Mouse (Mus musculus) left cerebral cortex, postnatal 36 days (tissue): ENCODE data around the gene Ydjc. TPM values are rescaled to one million over a fixed set of nuclear protein-coding genes. Genes with fewer than 3 reads are reported as not detected.

Source experiments
- DNase-seq, 2 experiments: peaks; one replicate each; pipeline ENCODE4 v3.0.0; 2021 to 2022; ENCODE audit warnings: low spot score in 2 of 2, mixed read lengths in 1 of 2
- intact Hi-C: fragments of 180-260 bp; cut with DNase I; formaldehyde crosslinking; loops from one replicate; pipeline ENCODE4 v1.15.1; 2025
- total RNA-seq, 2 experiments: library from RNA; stranded (reverse); gene quantifications; 2 replicates each; pipeline ENCODE4 v1.2.3; 2021

The Ydjc gene
- 10 to 100 TPM; 27.5 to 27.6 TPM for total RNA-seq

GRCm38 (mm10) chr16:17144339-17144738 is at the start of gene Ydjc:
Gene Ydjc (plus strand): TSS chr16:17144621.
- intact Hi-C loops = no loop called here
- no peak for DNase-seq

GRCm38 (mm10) chr16:17096938-17097337 is 47.5 kb upstream of the Ydjc start:
- intact Hi-C loops = no loop called here

GRCm38 (mm10) chr16:17102630-17103220 is 41.7 kb upstream of the Ydjc start:
- no peak for DNase-seq
- intact Hi-C loops = no loop called here

More at GRCm38 (mm10) chr16:17096938-17097337, 47.5 kb upstream of the Ydjc start:
- no peak for DNase-seq

- intact Hi-C loops = no loop called here
- DNase-seq = no peak
Measured at GRCm38 (mm10) chr16:17104600-17104999, 39.8 kb upstream of the Ydjc start.

GRCm38 (mm10) chr16:17110771-17111743 is 33.4 kb upstream of the Ydjc start, which contains the start of gene Ppil2:
Gene Ppil2 (minus strand): TSS chr16:17111257.
- intact Hi-C loops = no loop called here
- DNase-seq = peak; percentile 70 to 74

- no peak for DNase-seq
- intact Hi-C loops = no loop called here
Measured at GRCm38 (mm10) chr16:17117309-17117799, 27.1 kb upstream of the Ydjc start.

GRCm38 (mm10) chr16:17121569-17121968 is 22.9 kb upstream of the Ydjc start:
- intact Hi-C loops = no loop called here
- no peak for DNase-seq

GRCm38 (mm10) chr16:17124119-17124870 is 20.1 kb upstream of the Ydjc start:
- intact Hi-C loops = no loop called here
- DNase-seq = no peak

GRCm38 (mm10) chr16:17124871-17125520 is 19.4 kb upstream of the Ydjc start, which contains the start of gene 2610318N02Rik:
Gene 2610318N02Rik (minus strand): TSS chr16:17125167.
- intact Hi-C loops = no loop called here
- peak; percentile 42 to 55 for DNase-seq

- intact Hi-C loops = no loop called here
Measured at GRCm38 (mm10) chr16:17127292-17127691, 17.1 kb upstream of the Ydjc start.

GRCm38 (mm10) chr16:17131191-17132088 is 13.0 kb upstream of the Ydjc start:
- DNase-seq = peak in 1 of 2 experiments; percentile 27
- intact Hi-C loops = loop anchor here (5.0 kb wide), 2 partner anchors 71 to 146 kb away; partner anchors contain the start of genes Tmem191c and Ube2l3

More at GRCm38 (mm10) chr16:17127292-17127691, 17.1 kb upstream of the Ydjc start:
- peak in 1 of 2 experiments; percentile 19 for DNase-seq

- peak; percentile 97 for DNase-seq
- intact Hi-C loops = loop anchor here (5.0 kb wide), 2 partner anchors 70 to 145 kb away; partner anchors contain the start of genes Tmem191c and Ube2l3
Measured at GRCm38 (mm10) chr16:17132089-17132905, 12.1 kb upstream of the Ydjc start, which contains the start of gene Sdf2l1. Gene Sdf2l1 (minus strand): TSS chr16:17132383.

- no peak for DNase-seq
- intact Hi-C loops = loop anchor here (5.0 kb wide), 2 partner anchors 69 to 144 kb away; partner anchors contain the start of genes Tmem191c and Ube2l3
Measured at GRCm38 (mm10) chr16:17132906-17133200, 11.6 kb upstream of the Ydjc start.

GRCm38 (mm10) chr16:17137355-17137754 is 7.1 kb upstream of the Ydjc start:
- intact Hi-C loops = no loop called here
- no peak for DNase-seq

GRCm38 (mm10) chr16:17146772-17147235 is 2.4 kb downstream of the Ydjc start, which contains the start of gene Ccdc116:
Gene Ccdc116 (minus strand): TSS chr16:17147229.
- intact Hi-C loops = loop anchor here (5.0 kb wide), 2 partner anchors 55 to 130 kb away; partner anchors contain the start of genes Tmem191c and Ube2l3
- peak; percentile 78 to 81 for DNase-seq

GRCm38 (mm10) chr16:17147391-17147929 is 3.0 kb downstream of the Ydjc start:
- intact Hi-C loops = loop anchor here (5.0 kb wide), 2 partner anchors 55 to 130 kb away; partner anchors contain the start of genes Tmem191c and Ube2l3
- peak; percentile 45 to 49 for DNase-seq
